Mouse (Mus musculus) liver, adult 2 months (tissue): Measurements from ENCODE around the gene Tmem37.

Experiments used
- CTCF ChIP-seq: fragments of 200-500 bp; IDR thresholded peaks from 2 replicates; pipeline ENCODE4 v1.5.1; 2011; ENCODE audit warnings: low read depth, low read length, control low read depth
- POLR2A ChIP-seq: fragments of 200-500 bp; IDR thresholded peaks from 2 replicates; pipeline ENCODE4 v1.6.1; 2011; ENCODE audit warnings: low read length, control low read depth; ENCODE audit not compliant: insufficient read depth; ENCODE audit errors: extremely low read depth

DNA sequence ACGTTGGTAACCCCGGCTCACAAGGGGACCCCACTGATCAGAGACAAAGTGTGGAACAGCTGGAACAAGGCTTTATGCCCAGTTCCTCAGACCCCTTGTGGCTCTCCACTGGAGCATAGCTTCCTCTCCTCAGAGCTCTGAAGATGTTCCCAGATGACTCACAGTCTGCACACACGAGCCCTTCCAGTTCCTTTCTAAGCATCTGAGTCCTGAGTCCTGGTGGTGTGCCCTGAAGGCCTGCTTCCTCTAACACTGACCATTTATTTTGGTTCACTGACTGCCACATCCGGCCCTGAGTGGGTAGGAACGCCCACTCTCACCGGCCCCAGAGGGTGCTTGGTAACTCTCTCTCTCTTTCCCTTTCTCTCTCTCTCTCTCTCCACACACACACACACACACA lies 25.6 kb upstream of the Tmem37 start:
- no peak for TF ChIP-seq CTCF
- TF ChIP-seq POLR2A, result no peak
